Mouse (Mus musculus) 3T3-L1 (cell line): ENCODE data around the gene Prr11.

Source experiments
- DNase-seq: peaks from one replicate; pipeline ENCODE4 v3.0.0-alpha.2; 2015; ENCODE audit warnings: low read depth, low spot score

The Prr11 gene

GRCm38 (mm10) chr11:87108409-87108754 is at the start of gene Prr11:
Gene Prr11 (minus strand): TSS chr11:87108708.
- DNase-seq, result no peak

- no peak for DNase-seq
Measured at GRCm38 (mm10) chr11:87158012-87158411, 49.5 kb upstream of the Prr11 start.

GRCm38 (mm10) chr11:87136233-87136632 is 27.7 kb upstream of the Prr11 start:
- DNase-seq, result no peak

GRCm38 (mm10) chr11:87126824-87127816 is 18.6 kb upstream of the Prr11 start, which contains the start of gene Trim37:
Gene Trim37 (plus strand): TSS chr11:87127077.
- peak; percentile 88 for DNase-seq

DNA sequence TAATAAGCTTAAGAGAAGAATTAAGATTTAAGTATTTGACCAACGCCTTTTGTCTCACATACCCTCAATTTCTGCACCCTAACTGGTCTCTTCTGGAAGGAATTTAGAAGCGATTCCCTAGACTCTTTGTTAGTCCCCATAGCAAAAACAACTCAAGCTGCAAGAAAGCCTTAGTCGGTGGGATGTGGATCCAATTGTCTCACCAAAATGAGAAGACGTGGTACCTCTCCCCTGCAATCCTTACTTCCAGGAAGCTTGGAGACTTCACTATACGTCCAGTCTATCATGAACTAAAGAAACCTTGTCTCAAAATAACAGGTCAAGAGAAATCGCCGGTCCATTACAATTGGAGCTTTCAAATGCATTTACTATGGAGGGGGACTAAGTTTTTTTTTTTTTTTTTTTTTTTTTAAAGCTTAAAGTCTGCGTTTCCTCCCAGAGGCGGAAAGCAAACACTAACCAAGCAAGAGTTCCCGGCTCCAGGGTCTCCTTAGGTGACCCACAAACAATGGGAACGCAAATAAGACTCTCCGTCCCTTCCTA is 17.8 kb upstream of the Prr11 start:
- no peak for DNase-seq

GRCm38 (mm10) chr11:87125562-87125961 is 17.1 kb upstream of the Prr11 start:
- no peak for DNase-seq

DNA sequence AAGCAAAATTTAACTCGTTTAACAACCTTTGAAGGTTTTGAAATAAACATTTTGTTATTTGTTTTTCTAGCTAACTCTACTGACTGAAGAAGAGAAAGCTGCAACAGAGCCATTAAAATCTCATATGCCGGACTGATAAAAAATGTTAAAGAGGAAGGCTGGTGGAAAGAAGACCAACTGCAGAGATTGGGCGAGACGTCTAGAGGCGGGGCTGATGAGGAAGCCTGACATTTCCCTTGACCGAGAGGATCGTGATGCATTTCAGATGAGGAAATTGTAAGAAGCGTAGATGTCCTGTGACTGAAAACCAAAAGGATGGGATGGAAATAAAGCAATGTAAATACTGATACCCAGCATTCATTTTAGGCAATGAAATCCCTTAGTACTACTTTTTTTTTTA is 13.4 kb upstream of the Prr11 start:
- DNase-seq, result no peak

DNA sequence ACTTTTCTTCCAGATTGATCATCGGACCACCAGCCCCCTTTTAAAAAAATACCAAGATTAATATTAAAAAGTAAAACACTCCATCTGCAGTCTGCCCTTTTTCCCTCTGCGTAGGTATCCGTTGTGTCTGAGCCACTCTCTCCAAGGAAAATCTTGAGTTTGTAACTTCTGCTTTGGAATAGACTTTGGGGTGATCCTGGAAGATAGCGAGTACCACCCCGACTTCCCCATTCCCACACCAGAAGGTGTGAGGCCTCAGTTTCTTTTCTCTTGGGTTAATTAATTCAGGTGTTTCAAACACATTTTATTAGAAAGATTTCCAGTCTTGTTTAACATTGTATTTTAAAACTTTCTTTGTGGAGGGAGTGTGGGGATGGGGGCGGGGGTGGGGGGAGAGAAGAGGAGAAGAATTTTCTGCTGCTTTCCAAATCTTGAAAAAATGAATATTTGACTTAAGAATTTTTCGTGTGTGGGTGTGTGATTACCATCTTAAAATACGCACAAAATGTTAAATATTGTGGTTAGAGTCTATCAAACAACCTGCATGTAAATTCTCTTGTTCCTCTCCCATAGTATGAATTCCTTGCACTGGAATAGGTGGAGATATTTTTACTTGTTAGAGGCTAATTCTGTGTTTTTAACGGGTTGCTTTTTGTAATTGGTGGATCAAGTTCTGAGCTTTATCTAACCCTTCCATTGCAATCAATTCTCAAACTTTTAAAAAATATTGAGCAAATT is 1.8 kb upstream of the Prr11 start:
- DNase-seq, result no peak

DNA sequence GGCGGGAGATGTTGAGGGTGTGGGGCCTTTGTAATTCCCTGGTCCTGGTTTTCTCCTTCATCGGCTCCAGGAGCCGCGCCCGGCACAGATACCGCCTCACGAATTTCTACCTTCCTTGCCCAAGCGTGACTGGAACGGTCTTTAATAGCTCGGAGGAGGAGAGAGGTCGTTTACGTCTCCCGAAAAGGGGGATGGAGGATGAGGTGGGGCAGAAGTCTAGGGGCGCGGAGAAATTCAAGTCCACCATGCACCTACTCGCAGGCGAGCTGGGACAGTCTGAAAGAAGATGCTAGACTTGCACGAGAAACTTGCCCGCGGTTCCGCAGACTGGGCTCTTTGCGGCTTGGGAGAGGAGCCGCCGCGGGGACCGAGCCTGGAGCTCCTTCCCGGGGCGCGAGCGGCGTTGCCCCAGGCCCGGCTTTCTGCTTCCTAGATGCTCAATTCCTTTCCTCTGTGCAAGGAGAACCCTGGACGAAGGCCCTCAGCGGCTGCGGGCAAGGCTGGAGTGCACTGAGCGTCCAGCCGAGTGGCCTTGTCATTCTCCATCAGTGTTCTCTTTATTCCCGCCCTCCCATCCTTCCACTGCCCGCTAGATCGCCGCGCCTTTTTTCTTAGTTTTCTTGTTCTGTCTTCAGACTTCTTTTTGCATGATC is 1.1 kb upstream of the Prr11 start:
- peak; percentile 44 for DNase-seq

DNA sequence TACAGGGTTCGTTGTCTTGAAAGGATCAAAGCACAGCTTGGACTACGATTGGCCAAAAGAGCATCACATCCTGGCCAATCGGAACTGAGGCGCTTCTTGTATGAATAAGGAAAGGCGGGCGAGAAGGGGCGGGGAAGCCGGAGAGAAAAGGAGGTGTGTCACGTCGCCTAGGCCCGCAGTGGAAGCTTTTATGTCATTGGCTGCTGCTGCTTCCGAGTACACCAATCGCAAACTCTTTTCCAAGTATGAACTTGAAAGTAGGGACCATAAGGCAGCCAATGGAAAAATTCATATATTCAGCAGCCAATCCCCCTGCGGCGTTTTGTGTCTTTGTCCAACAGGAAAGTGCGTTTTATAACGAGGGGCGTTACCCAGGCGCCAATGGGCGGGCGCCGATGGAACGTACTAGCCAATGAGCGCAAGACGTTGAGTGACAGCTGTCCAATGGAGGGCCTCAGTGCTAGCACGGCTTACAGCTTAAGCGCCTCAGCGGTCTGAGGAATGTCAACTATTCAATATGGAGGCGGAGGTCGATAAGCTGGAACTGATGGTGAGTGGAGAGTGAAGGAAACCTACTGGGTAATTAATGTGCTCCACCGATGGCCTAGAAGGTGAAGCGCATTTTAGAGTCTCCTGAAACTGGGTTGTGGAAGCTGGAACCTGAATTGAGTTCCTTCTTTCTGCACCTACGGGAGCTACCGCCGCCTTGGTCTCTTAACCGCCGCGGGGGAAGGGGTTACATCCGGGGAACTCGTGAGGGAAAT is 429 bp upstream of the Prr11 start, which contains the start of gene Ska2:
Ska2 (plus strand) TSS at position 480 of the 764 bp plus-strand sequence.
- peak; percentile 100 for DNase-seq

DNA sequence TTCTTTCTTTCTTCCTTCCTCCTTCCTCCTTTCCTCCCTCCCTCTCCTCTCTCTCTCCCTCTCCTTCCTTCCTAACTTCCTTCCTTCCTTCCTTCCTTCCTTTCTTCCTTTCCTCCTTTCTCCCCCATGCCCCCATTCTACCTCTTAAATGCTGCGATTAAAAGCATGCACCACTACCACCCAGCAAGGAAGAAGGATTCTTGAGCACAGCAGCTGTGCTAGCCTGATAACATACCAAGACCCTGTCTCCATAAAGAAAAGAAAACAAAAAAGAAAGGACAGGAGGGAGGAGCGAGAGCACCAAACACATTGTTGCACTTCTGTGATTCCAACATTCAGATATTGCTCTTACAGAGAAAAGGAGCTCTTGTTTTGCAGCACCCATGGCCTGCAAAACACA is 21.4 kb downstream of the Prr11 start:
- no peak for DNase-seq

- peak; percentile 93 for DNase-seq
Measured at GRCm38 (mm10) chr11:87086290-87086984, 22.1 kb downstream of the Prr11 start, which contains the start of gene Smg8. Gene Smg8 (minus strand): TSS chr11:87086774.

GRCm38 (mm10) chr11:87085461-87085860 is 23.0 kb downstream of the Prr11 start:
- DNase-seq, result no peak

GRCm38 (mm10) chr11:87083712-87084111 is 24.8 kb downstream of the Prr11 start:
- DNase-seq, result no peak

DNA sequence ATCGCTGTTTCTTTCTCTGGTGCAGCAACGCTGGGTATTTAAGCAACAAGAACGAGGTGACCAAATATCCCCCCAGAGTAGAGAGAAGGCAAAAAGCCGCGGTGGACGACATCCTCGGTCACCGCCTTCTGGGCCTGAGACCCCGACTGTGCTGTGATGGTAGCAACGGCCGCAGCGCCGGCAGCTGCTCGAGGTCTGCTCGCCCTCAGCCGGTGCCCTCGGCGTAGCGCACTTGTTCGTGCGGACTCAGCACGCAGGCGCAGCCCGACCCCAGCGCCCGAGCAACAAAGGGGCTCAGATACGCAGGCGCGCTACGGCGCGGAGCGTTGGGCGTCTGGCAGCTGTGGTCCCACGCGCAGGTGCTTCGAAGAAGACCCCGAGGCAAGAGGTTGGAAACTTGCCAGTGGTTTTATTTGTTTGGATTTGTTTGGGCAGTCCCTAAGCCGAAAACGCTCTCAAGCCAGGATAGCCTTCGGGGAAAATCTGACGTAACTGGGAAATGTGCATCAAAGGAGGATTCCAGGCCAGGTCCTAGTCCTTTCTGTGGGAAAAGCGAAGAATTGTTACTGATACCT is 34.6 kb downstream of the Prr11 start, which contains the start of gene Gdpd1:
Gdpd1 (minus strand) TSS at position 197 of the 575 bp plus-strand sequence.
- peak; percentile 76 for DNase-seq

DNA sequence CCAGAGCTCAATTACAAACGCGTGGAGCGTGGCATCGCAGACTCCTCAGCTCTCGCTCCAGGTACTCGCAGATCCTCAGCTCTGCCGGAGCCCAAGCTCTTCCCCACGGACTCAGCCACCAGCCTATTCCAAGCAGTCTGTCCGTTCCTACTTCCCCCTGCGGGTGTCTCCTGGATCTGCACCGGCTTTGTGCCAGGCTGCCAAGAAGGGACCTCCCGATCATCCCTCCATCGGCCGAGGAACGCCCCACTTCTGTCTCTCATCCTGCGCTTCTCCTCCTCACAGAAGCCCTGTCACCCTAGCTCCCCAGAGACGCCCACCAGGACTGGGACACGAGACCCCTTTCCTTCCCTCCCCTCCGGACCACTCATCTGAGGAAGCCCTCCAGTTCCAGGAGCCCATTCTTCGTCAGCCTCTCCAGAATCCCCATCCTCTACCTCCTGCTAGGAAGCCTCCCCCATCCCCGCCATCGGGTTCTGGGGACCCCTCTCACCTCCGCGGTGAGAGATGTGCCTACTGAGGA is 35.1 kb downstream of the Prr11 start:
- peak; percentile 84 for DNase-seq

- no peak for DNase-seq
Measured at GRCm38 (mm10) chr11:87062087-87062486, 46.4 kb downstream of the Prr11 start.

- DNase-seq, result no peak
Measured at GRCm38 (mm10) chr11:87060410-87060809, 48.1 kb downstream of the Prr11 start.

DNA sequence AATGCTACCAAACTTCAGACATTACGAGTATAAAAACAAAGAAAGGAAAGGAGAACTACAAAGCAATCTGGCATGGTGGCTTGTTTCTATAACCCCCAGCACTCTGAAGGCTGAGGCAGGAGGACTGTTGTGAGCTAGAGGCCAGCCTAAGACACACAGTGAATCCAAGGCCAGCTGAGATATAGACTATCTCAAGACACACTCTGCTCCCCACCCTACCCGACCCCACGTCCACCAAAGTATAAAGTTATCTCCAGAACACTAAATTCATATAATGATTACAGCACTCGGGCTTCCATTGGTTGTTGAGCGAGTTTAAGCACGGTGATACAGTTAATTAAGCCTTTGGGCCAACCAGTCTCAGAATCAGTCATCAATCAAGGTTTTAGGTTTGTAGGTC is 52.2 kb downstream of the Prr11 start:
- DNase-seq, result no peak
